Mouse (Mus musculus): ENCODE data around the gene Plcb1. TPM values are rescaled to one million over a fixed set of nuclear protein-coding genes. Genes with fewer than 3 reads are reported as not detected.
"Not testable (repeated sequence)": the region's sequence is repeated elsewhere in the genome, so short reads cannot be mapped to it uniquely, and the experiment has no call there.

Plcb1 gene
- polyA plus RNA-seq, 1 experiment from 2014 or later: 0.13 TPM

GRCm38 (mm10) chr2:135007885-135008284, 222.0 kb downstream of the Plcb1 start:
- H3K36me3 ChIP-seq (ENCODE audit: inconsistent target); H3K79me2 ChIP-seq (ENCODE audit: inconsistent target); H3K27ac ChIP-seq; H3K4me3 ChIP-seq (ENCODE audit: inconsistent target): not testable (repeated sequence)
- 96% methylated on average over 2 of the region's 2 CpGs for WGBS (ENCODE audit: missing documents)

DNA sequence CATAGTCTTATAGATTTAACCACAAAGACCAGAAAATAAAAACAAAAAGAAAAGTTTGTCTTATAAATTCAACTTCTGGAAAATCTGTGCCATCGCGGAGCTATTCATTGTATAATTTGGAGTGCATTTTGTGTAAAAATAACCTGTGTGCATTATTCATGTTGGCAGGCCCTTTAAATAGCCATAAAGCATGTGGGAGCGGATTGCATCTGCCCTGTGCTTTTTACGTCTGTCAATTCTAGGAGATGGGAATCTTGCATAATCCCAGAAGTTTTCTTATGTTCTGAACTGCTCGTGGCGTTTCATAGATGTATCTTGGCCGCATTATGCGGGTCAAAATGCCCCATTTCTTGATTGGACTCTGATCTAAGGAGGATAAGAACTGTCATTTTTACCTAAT, 224.5 kb downstream of the Plcb1 start:
- 97% methylated on average over 8 of the region's 8 CpGs for WGBS (ENCODE audit: missing documents)

DNA sequence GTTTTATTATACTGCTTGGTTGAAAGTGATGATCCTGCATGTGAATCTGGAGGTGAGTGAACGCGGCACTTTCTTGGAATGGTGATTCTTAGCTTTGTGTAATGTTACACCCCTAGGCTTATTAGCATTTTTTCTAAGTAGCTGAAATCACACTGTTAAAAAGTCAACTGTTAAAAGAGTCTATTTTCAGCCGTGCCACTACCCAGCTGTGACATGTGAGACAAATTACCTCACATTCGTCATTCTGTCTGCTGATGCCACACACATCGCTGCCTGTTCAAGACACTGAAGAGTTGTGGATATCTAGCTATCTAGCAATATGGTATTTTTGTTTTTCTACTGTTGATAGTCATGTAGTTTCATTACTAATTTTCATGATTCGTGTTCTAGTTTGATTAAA, 229.6 kb downstream of the Plcb1 start:
- Histone ChIP-seq H3K27ac (no peak overlapping the region), H3K79me2 (ENCODE audit: inconsistent target) (no peaks in the 10 kb centered on the region), H3K4me3 (ENCODE audit: inconsistent target) (no peak overlapping the region), H3K36me3 (ENCODE audit: inconsistent target) (no peaks in the 10 kb centered on the region)
- 80% methylated on average over 6 of the region's 6 CpGs for WGBS (ENCODE audit: missing documents)

More for the DNA sequence above, 224.5 kb downstream of the Plcb1 start:
- H3K27ac ChIP-seq: no peak overlapping the region
- no peaks in the 10 kb centered on the region for H3K36me3 ChIP-seq (ENCODE audit: inconsistent target)
- no peak overlapping the region for H3K4me3 ChIP-seq (ENCODE audit: inconsistent target)
- H3K79me2 ChIP-seq (ENCODE audit: inconsistent target): no peaks in the 10 kb centered on the region

- no peaks in the 10 kb centered on the region for H3K36me3 ChIP-seq (ENCODE audit: inconsistent target)
- H3K27ac ChIP-seq: no peak overlapping the region
- no peak overlapping the region for H3K4me3 ChIP-seq (ENCODE audit: inconsistent target)
- 82% methylated on average over 1 of the region's 1 CpGs for WGBS (ENCODE audit: missing documents)
- no peaks in the 10 kb centered on the region for H3K79me2 ChIP-seq (ENCODE audit: inconsistent target)
Measured at GRCm38 (mm10) chr2:135018275-135018674, 232.4 kb downstream of the Plcb1 start.

DNA sequence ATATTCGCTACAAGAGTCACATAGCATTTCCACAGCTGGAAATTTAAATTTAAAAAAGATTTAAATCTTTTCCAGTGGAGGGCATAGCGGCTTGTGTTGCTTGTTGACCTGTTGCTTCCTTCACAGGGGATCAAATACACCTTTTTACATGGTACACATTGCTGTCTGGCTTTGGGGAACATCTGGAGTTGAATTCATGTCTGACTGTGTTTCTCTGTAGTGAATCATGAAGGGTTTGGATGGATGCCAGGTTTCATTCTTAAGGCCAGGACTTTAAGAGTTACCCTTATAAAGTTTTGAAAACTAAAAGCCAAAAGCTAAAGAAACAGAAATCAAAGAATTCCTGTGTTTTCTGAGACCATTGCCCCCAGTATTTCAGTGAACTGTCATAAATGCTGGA, 232.8 kb downstream of the Plcb1 start:
- H3K79me2 ChIP-seq (ENCODE audit: inconsistent target): no peaks in the 10 kb centered on the region
- 97% methylated on average over 2 of the region's 2 CpGs for WGBS (ENCODE audit: missing documents)
- H3K27ac ChIP-seq: no peak overlapping the region
- no peaks in the 10 kb centered on the region for H3K36me3 ChIP-seq (ENCODE audit: inconsistent target)
- no peak overlapping the region for H3K4me3 ChIP-seq (ENCODE audit: inconsistent target)

GRCm38 (mm10) chr2:135019588-135019987, 233.7 kb downstream of the Plcb1 start:
- no peaks in the 10 kb centered on the region for H3K79me2 ChIP-seq (ENCODE audit: inconsistent target)
- WGBS (ENCODE audit: missing documents): 89% methylated on average over 1 of the region's 1 CpGs
- H3K27ac ChIP-seq: no peak overlapping the region
- H3K36me3 ChIP-seq (ENCODE audit: inconsistent target): no peaks in the 10 kb centered on the region
- H3K4me3 ChIP-seq (ENCODE audit: inconsistent target): no peak overlapping the region

DNA sequence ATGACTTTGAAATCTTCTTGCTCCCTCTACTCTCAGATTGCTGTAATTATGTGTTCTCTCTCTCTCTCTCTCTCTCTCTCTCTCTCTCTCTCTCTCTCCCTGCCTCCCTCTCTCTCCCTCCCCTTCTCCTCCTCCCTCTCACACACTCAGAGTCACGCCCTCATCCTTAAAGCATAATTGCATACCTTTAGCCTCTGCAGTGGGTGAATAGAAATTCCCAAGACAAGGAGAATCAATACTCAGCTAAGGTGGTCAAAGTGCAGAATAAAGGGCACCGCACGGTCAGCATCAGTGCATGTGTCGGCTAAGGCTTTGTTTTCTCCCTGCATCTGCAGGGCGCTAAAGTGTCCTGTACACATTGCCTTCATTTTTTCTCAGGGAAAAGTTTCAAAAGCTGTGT, 243.4 kb downstream of the Plcb1 start:
- no peaks in the 10 kb centered on the region for H3K79me2 ChIP-seq (ENCODE audit: inconsistent target)
- no peaks in the 10 kb centered on the region for H3K36me3 ChIP-seq (ENCODE audit: inconsistent target)
- no peak overlapping the region for H3K27ac ChIP-seq
- no peak overlapping the region for H3K4me3 ChIP-seq (ENCODE audit: inconsistent target)
- WGBS (ENCODE audit: missing documents): 94% methylated on average over 5 of the region's 5 CpGs

DNA sequence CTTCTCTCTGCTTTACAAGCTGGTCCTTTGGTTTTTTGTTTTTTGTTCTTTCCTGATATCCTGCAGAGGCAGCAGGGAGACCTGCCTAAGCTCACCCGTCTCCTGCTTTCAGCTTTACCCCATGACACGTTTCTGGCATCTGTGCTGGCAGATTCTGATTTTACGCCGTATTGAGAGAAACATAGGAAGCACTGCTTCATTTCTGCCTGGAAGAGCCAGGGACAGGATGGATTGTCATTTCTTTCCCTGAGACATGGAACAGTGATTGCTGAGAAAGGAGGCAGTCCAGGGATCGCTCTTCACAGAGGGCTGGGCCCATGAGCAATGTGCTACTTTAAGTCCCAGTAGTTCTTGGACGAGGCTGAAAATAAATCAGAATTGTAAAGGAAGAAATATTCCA, 243.8 kb downstream of the Plcb1 start:
- no peak overlapping the region for H3K27ac ChIP-seq
- WGBS (ENCODE audit: missing documents): 89% methylated on average over 6 of the region's 6 CpGs
- no peaks in the 10 kb centered on the region for H3K79me2 ChIP-seq (ENCODE audit: inconsistent target)
- H3K4me3 ChIP-seq (ENCODE audit: inconsistent target): no peak overlapping the region
- no peaks in the 10 kb centered on the region for H3K36me3 ChIP-seq (ENCODE audit: inconsistent target)

DNA sequence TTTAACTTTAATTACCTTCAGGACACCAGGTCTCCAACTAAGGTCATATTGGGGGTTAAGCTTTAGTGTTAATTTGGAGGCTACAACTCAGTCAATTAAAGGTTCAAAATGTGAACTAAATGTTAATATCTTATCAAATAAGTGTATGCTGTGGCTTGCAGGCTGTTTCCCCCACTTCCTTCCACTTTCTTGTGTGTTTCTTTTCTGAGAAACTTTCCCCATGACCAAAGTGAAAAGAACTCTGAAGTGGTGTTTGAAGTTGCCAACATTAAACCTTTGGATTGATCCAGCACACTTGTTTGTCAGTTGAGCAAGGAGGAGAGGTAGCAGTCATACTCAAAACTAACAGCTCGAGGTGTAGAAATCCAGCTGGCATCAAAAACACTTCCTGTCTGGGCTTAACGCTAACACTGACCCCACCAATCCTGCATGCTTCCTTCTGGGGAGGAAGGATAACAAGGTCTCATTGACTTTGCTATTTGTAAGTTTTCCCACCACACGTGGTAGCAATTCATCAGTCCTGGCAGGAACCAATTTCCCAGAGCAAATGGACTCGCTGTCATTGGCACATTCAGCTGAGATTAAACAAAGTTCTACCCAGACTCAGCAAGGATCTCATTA, 249.9 kb downstream of the Plcb1 start:
- no peaks in the 10 kb centered on the region for H3K36me3 ChIP-seq (ENCODE audit: inconsistent target)
- H3K4me3 ChIP-seq (ENCODE audit: inconsistent target): no peak overlapping the region
- 0% methylated on average over 4 of the region's 4 CpGs for WGBS (ENCODE audit: missing documents)
- H3K27ac ChIP-seq: no peak overlapping the region
- H3K79me2 ChIP-seq (ENCODE audit: inconsistent target): no peaks in the 10 kb centered on the region

GRCm38 (mm10) chr2:135048791-135049190, 262.9 kb downstream of the Plcb1 start:
- no peaks in the 10 kb centered on the region for H3K36me3 ChIP-seq (ENCODE audit: inconsistent target)
- no peak overlapping the region for H3K4me3 ChIP-seq (ENCODE audit: inconsistent target)
- 95% methylated on average over 2 of the region's 2 CpGs for WGBS (ENCODE audit: missing documents)
- no peaks in the 10 kb centered on the region for H3K79me2 ChIP-seq (ENCODE audit: inconsistent target)
- H3K27ac ChIP-seq: no peak overlapping the region

DNA sequence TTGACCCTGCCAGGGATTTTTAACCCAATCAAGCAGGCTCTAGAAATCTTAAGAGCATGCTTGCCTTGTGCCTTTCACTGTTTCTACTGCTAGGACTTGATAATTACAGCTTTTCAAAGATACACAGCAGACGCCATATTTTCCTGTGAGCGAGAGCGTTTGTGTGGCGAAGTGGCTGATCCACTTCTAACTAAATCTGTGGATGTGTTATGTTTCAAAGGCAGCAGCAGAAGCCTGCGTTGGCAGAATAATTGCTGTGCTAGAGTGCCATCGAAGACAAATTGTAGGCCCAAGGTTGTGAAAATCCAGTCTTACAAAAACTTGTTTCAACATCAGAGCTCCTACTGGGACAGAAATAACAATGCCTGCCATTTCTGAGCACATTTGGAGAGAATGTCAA, 263.4 kb downstream of the Plcb1 start:
- no peak overlapping the region for H3K4me3 ChIP-seq (ENCODE audit: inconsistent target)
- H3K27ac ChIP-seq: no peak overlapping the region
- H3K79me2 ChIP-seq (ENCODE audit: inconsistent target): no peaks in the 10 kb centered on the region
- no peaks in the 10 kb centered on the region for H3K36me3 ChIP-seq (ENCODE audit: inconsistent target)
- 98% methylated on average over 6 of the region's 6 CpGs for WGBS (ENCODE audit: missing documents)

- 92% methylated on average over 4 of the region's 4 CpGs for WGBS (ENCODE audit: missing documents)
Measured at GRCm38 (mm10) chr2:135051540-135052288, 265.8 kb downstream of the Plcb1 start.

GRCm38 (mm10) chr2:135053391-135053790, 267.5 kb downstream of the Plcb1 start:
- WGBS (ENCODE audit: missing documents): 13% methylated on average over 3 of the region's 3 CpGs

More at GRCm38 (mm10) chr2:135051540-135052288, 265.8 kb downstream of the Plcb1 start:
- Histone ChIP-seq H3K36me3 (ENCODE audit: inconsistent target) (no peaks in the 10 kb centered on the region), H3K79me2 (ENCODE audit: inconsistent target) (no peaks in the 10 kb centered on the region), H3K4me3 (ENCODE audit: inconsistent target) (no peak overlapping the region), H3K27ac (no peak overlapping the region)

DNA sequence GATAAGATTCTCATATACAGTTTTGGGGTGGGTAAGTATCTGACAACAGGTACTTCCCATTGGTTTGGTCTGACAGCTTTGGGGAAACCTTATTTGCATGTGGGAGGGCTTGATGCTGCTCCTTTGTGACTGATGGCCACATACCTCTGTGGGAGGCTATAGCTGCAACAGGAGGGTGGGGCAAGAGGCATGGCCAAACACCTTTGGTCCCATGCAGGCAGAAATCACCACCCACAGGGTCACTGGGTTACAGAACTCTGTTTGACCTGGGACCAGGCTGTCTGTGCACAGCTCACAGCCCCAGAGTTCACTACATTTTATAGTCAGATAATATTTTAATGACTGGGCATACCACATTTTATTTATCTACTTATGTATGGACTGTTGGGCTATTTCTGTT, 281.6 kb downstream of the Plcb1 start:
- Histone ChIP-seq H3K27ac (no peak overlapping the region), H3K36me3 (ENCODE audit: inconsistent target) (no peaks in the 10 kb centered on the region), H3K4me3 (ENCODE audit: inconsistent target) (no peak overlapping the region), H3K79me2 (ENCODE audit: inconsistent target) (no peaks in the 10 kb centered on the region)

More at GRCm38 (mm10) chr2:135053391-135053790, 267.5 kb downstream of the Plcb1 start:
- Histone ChIP-seq H3K27ac (no peak overlapping the region), H3K79me2 (ENCODE audit: inconsistent target) (no peaks in the 10 kb centered on the region), H3K36me3 (ENCODE audit: inconsistent target) (no peaks in the 10 kb centered on the region), H3K4me3 (ENCODE audit: inconsistent target) (no peak overlapping the region)

- no peaks in the 10 kb centered on the region for H3K36me3 ChIP-seq (ENCODE audit: inconsistent target)
- H3K4me3 ChIP-seq (ENCODE audit: inconsistent target): no peak overlapping the region
- WGBS (ENCODE audit: missing documents): 96% methylated on average over 4 of the region's 4 CpGs
- no peaks in the 10 kb centered on the region for H3K79me2 ChIP-seq (ENCODE audit: inconsistent target)
- no peak overlapping the region for H3K27ac ChIP-seq
Measured at GRCm38 (mm10) chr2:135071349-135071748, 285.5 kb downstream of the Plcb1 start.
